Mouse (Mus musculus) liver, embryonic 14.5 days (tissue): ENCODE results near the gene Igsf6. TPM values are rescaled to one million over a fixed set of nuclear protein-coding genes. Genes with fewer than 3 reads are reported as not detected.

Experiments used
- ATAC-seq: fragments of 200-750 bp; cut with Nextera tagmentation; 2 replicates; pipeline ENCODE4 v1.8.0; 2017; ENCODE audit warnings: moderate number of reproducible peaks, mild to moderate bottlenecking, moderate library complexity; ENCODE audit not compliant: insufficient read depth
- DNase-seq, 3 experiments: peaks; one replicate each; pipeline ENCODE4 v3.0.0-alpha.2; 2012 to 2013; ENCODE audit warnings: low read depth in 3 of 3, low spot score in 3 of 3
- H3K27ac ChIP-seq: fragments of 300-500 bp; sonication (generic); 2 replicates; pipeline ENCODE4 v1.5.1; 2014; ENCODE audit warnings: moderate library complexity, mild to moderate bottlenecking, control low read depth, inconsistent platforms
- H3K27me3 ChIP-seq: fragments of 300-500 bp; sonication (generic); 2 replicates; pipeline ENCODE4 v1.6.1; 2014; ENCODE audit warnings: mild to moderate bottlenecking, low read length, moderate library complexity; ENCODE audit not compliant: control insufficient read depth, insufficient read depth
- H3K36me3 ChIP-seq: fragments of 300-500 bp; sonication (generic); replicated peaks from 2 replicates; pipeline ENCODE4 v1.6.1; 2014; ENCODE audit warnings: low read depth; ENCODE audit not compliant: control insufficient read depth, insufficient read depth
- H3K4me1 ChIP-seq, 2 experiments: fragments of 200-500 bp in 1 of 2; fragments of 300-500 bp in 1 of 2; sonication (generic) in 1 of 2; replicated peaks; 2 replicates each; pipeline ENCODE4 v1.6.1; 2012 to 2014; ENCODE audit warnings: antibody characterized with exemption in 1 of 2, inconsistent platforms in 1 of 2, low read length in 1 of 2; ENCODE audit not compliant: control insufficient read depth in 2 of 2, insufficient read depth in 2 of 2
- H3K4me2 ChIP-seq: fragments of 300-500 bp; sonication (generic); 2 replicates; pipeline ENCODE4 v1.6.1; 2014; ENCODE audit warnings: low read depth, mild to moderate bottlenecking, control low read depth, moderate library complexity
- H3K4me3 ChIP-seq, 2 experiments: fragments of 200-500 bp in 1 of 2; fragments of 300-500 bp in 1 of 2; sonication (generic) in 1 of 2; 2 replicates each; pipeline ENCODE4 v1.5.1; 2012 to 2014; ENCODE audit warnings: low read depth in 2 of 2, low read length in 2 of 2, mild to moderate bottlenecking in 2 of 2, control low read depth in 1 of 2, inconsistent platforms in 1 of 2, moderate library complexity in 1 of 2; ENCODE audit not compliant: insufficient read depth in 1 of 2
- H3K9ac ChIP-seq: fragments of 300-500 bp; sonication (generic); replicated peaks from 2 replicates; pipeline ENCODE4 v1.6.1; 2014; ENCODE audit warnings: mild to moderate bottlenecking, control low read depth, moderate library complexity
- H3K9me3 ChIP-seq: fragments of 300-500 bp; sonication (generic); 2 replicates; pipeline ENCODE4 v1.6.1; 2016; ENCODE audit warnings: low read length, mixed read lengths; ENCODE audit not compliant: control insufficient read depth
- CTCF ChIP-seq: IDR thresholded peaks from 2 replicates; pipeline ENCODE4 v1.5.1; 2016; ENCODE audit warnings: antibody characterized with exemption, low read depth, control low read depth
- EP300 ChIP-seq: IDR thresholded peaks from 2 replicates; pipeline ENCODE4 v1.6.1; 2016; ENCODE audit warnings: antibody characterized with exemption, low read depth
- WGBS: fragments of 180-500 bp; shearing (Covaris S2); extraction: QIAGEN DNeasy Blood & Tissue Kit; methylation state at CpG from one replicate; pipeline ENCODE4 v1.1.7; 2014; ENCODE audit not compliant: insufficient replicate concordance; 5-methylcytosine and 5-hydroxymethylcytosine counted together
- polyA plus RNA-seq, 2 experiments: library from polyadenylated mRNA; depleted of rRNA in 1 of 2; stranded (reverse) in 1 of 2; unstranded in 1 of 2; fragments of >200 nt; fragmentation: Nextera tagmentation in 1 of 2; extraction: Ambion mirVana in 1 of 2; gene quantifications; 2 replicates each; pipeline versions ENCODE4 v1.2.1 to v1.2.3; 2012 to 2014

Igsf6 gene
- polyA plus RNA-seq, 2 experiments: 4.7 to 7.2 TPM

DNA sequence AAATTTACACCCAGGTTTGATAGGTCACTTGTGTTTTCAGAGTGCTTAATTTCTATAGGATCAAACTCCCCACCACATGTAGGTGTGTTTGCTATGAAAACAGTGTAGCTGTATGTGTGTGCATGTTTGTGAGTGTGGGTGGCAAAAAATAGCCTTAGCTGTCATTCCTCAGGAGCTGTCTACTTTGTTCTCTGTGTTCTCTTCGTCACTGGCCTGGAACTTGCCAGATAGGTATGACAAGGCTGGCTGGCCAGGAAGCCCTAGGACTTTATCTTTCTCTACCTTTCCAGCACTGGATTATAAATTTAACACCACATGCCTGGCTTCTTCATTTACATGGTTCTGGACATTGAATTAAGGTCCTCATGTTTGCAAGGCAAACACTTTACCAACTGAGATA is 30.1 kb downstream of the Igsf6 start:
- Histone ChIP-seq H3K4me2 (no peak overlapping the region), H3K9me3 (no peaks in the 10 kb centered on the region), H3K4me3 (no peak overlapping the region), H3K36me3 (no peaks in the 10 kb centered on the region; the same call in 1 of the 2 replicates), H3K9ac (no peak overlapping the region), H3K27me3 (no peaks in the 10 kb centered on the region), H3K27ac (no peak overlapping the region), H3K4me1 (peaks cover 0 to 7% of the 10 kb centered on the region in 2 experiments; a peak in 2 of 4 replicates)
- DNase-seq (no peak), ATAC-seq (no peak)
- no peak for TF ChIP-seq EP300
- no peak for TF ChIP-seq CTCF
- 35% methylated on average over 1 of the region's 1 CpGs for WGBS

DNA sequence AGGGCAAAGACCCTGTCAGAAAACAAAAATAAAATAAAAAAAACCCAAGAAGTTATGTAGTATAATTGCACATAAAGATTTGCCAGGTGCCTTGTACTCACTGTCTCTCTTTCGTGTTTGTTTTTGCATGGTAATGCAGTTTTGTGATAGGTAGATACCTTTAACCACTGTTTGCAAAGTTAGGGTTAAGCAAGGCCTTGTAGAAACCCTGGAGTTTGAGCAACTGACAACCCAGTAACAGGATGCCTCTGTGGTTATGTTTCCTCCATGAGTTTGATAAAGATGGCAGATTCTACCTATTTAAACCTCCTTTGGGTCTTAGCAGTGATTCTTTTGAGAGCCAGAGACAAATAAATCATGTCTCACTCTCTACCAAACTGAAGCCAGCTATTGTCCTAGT is 30.9 kb downstream of the Igsf6 start:
- no peak for DNase-seq
- H3K4me1 ChIP-seq: peaks cover 0 to 7% of the 10 kb centered on the region in 2 experiments; a peak in 2 of 4 replicates
- WGBS: 52% methylated on average over 1 of the region's 1 CpGs
- no peak for TF ChIP-seq EP300
- no peak for TF ChIP-seq CTCF
- no peaks in the 10 kb centered on the region; the same call in 1 of the 2 replicates for H3K36me3 ChIP-seq
- H3K4me2 ChIP-seq: no peak overlapping the region
- no peaks in the 10 kb centered on the region for H3K27me3 ChIP-seq
- no peak overlapping the region for H3K9ac ChIP-seq
- no peak overlapping the region for H3K27ac ChIP-seq
- no peak overlapping the region for H3K4me3 ChIP-seq
- no peaks in the 10 kb centered on the region for H3K9me3 ChIP-seq
- no peak for ATAC-seq

DNA sequence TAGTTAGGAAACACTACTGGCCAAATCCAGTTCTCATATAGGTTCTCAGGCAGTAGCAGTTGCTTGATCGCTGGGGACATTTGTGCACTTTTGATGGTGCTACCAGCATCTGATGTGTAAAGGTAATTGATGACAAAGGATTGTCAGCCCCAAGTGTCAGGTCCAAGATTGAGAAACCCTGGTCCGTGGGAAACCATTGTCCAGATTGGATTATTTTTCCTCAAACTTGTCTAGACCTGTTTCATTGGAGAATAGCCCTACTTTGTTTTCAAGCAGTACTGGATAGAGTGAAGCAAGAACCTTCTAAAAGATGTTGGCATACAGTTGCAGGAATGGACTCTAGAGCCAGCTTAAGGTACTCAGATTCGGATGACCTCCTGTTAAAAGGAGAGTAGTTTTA is 31.4 kb downstream of the Igsf6 start:
- TF ChIP-seq EP300 (no peak), CTCF (no peak)
- 76% methylated on average over 3 of the region's 3 CpGs for WGBS
- no peak for DNase-seq

DNA sequence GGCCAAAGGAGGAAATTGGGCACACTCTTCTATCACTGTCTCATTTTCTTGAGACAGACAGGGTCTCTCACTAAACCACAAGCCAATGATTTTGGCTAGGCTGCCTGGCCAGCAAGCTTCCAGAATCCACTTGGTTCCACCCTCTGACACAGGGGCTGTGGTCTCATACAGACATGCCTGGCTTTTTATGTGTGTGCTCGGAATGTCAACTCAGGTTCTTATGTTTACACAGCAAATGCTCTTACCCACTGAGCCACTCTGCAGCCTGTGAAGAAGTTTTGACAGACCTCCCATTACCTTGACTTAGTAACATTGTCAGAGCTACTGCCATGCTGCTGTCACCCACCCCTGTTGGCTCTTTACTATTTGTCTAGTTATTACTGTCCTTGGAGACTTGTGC is 32.4 kb downstream of the Igsf6 start:
- H3K9ac ChIP-seq: no peak overlapping the region
- no peak for ATAC-seq
- H3K27me3 ChIP-seq: no peaks in the 10 kb centered on the region
- WGBS: 65% methylated on average over 1 of the region's 1 CpGs
- H3K4me3 ChIP-seq: no peak overlapping the region
- no peak overlapping the region for H3K4me2 ChIP-seq
- H3K27ac ChIP-seq: no peak overlapping the region
- no peaks in the 10 kb centered on the region for H3K9me3 ChIP-seq
- H3K4me1 ChIP-seq: peaks cover 0 to 7% of the 10 kb centered on the region in 2 experiments; a peak in 3 of 4 replicates
- TF ChIP-seq CTCF: no peak
- no peak for TF ChIP-seq EP300
- no peaks in the 10 kb centered on the region for H3K36me3 ChIP-seq
- DNase-seq: no peak

More for the DNA sequence above, 31.4 kb downstream of the Igsf6 start:
- H3K27me3 ChIP-seq: no peaks in the 10 kb centered on the region
- no peak overlapping the region for H3K27ac ChIP-seq
- H3K9ac ChIP-seq: no peak overlapping the region
- no peak overlapping the region for H3K4me3 ChIP-seq
- no peaks in the 10 kb centered on the region for H3K36me3 ChIP-seq
- H3K4me2 ChIP-seq: no peak overlapping the region
- no peaks in the 10 kb centered on the region for H3K9me3 ChIP-seq
- no peak for ATAC-seq
- peaks cover 0 to 7% of the 10 kb centered on the region in 2 experiments; a peak in 2 of 4 replicates for H3K4me1 ChIP-seq

DNA sequence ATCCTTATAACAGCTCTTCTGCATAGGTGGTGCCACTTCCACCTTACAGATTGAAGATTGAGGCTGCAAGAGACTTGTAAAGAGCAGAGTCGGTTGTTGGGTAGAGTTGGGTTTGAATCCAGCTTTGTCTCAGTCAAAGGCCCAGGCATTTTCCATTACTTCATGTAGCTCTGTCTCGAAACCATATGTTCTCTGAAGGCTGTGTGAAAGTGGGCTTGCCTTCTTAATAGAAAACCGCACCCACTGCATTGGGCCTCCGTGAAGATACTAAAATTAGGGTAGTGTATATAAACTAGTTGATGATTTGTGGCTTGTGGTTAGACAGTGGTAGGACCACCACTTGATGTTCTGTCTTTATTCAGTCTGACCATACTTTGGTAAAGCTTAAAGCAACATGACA is 33.8 kb downstream of the Igsf6 start:
- ATAC-seq: no peak
- no peak overlapping the region for H3K4me3 ChIP-seq
- DNase-seq: no peak
- H3K9me3 ChIP-seq: no peaks in the 10 kb centered on the region
- TF ChIP-seq CTCF: no peak
- TF ChIP-seq EP300: no peak
- peaks cover 0 to 12% of the 10 kb centered on the region in 2 experiments; a peak in 3 of 4 replicates for H3K4me1 ChIP-seq
- no peak overlapping the region for H3K4me2 ChIP-seq
- H3K27ac ChIP-seq: no peak overlapping the region
- 55% methylated on average over 4 of the region's 4 CpGs for WGBS
- H3K9ac ChIP-seq: no peak overlapping the region
- H3K36me3 ChIP-seq: no peaks in the 10 kb centered on the region
- H3K27me3 ChIP-seq: no peaks in the 10 kb centered on the region
